Mouse (Mus musculus) mouse trophoblast stem cell (cell line): Measurements from ENCODE around the gene Gltp.

Experiments
- in situ Hi-C, 2 experiments: fragments of 300-500 bp; cut with MseI, MboI; formaldehyde crosslinking; loops; 2 replicates in 1 of 2; 3 replicates in 1 of 2; pipeline ENCODE4 v1.15.1; 2025

The Gltp gene

GRCm38 (mm10) chr5:114661029-114661428 is 29.8 kb downstream of the Gltp start:
- in situ Hi-C loops: no loop called here

DNA sequence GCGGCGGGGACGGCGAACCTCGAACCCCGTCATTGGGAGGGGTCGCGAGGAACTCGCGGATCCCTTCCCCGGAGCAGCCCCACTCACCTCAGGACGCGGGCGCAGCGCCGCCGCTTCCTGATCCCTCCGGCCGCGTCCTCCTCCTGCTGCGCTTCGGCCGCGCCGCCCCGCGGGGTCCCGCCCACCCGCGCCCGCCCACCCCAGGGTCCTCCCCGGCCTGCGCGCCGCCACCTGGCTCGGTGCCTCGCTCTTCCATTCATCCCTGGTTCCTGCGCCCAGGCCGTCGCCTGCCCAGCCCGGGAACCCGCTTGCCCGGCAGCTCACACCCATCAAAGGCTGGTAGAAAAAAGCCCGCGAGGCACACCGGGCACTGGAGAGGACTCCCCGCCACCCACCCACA is 32.5 kb downstream of the Gltp start, which contains the start of gene Trpv4:
Gene Trpv4, minus strand, starts transcription at position 167 of the 400 bp plus-strand sequence.
- in situ Hi-C loops: no loop called here

DNA sequence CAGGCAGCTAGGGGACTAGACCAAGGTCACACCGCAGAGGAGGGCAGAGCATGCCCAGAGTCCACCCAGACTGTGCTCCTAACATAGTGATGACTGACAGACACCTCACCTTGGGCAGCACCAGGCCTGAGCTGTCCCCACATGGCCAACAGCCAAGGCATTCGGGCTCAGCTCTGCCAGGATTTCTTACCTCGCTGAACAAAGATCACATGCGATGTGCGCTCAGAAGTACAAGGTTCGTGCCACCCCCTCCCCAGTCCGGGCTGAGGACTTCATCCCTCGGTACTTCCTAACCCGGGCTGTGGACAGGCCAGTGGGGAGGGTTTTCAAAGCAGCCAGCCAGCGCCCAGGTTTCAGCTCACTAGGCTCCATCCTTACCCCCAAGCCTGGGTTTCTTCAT is 33.4 kb downstream of the Gltp start:
- in situ Hi-C loops: no loop called here

DNA sequence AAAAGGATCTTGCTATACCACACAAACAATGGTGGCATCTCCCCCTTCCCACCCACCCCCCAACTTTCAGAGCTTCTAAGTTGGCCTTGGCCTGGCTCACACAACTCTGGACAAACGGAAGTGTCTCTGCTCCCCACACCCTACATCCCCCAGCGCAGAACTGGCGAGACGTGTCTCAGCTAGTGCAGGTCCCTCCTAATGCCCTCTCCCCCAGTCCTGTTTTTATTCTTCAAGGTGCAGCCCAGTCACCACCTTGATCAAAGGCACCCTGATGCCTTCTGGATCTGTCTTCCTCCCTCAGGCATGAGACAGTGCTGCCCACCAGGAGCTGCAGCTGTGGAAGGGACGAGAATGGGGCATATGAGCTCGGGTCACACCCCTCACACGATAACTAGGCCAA is 34.5 kb downstream of the Gltp start:
- in situ Hi-C loops: no loop called here

DNA sequence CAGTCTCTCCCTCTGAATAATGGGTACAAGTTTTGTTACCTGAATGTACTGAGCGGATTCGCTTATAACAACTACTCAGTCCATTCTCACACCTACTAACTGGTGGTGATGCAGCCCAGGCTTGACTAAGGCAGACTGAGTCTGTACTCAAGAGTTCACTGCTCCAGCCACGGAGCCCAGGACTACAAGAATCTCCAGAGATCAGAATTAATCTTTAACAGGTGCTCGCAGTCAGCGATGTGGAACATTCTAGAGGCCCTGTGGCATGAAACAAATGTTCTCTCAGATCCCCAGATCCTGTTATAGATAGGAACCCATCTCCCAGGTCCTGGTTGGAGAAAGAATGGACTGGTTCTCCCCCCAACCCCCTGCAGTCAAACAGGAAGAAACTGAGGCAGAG is 35.1 kb downstream of the Gltp start:
- in situ Hi-C loops: no loop called here

DNA sequence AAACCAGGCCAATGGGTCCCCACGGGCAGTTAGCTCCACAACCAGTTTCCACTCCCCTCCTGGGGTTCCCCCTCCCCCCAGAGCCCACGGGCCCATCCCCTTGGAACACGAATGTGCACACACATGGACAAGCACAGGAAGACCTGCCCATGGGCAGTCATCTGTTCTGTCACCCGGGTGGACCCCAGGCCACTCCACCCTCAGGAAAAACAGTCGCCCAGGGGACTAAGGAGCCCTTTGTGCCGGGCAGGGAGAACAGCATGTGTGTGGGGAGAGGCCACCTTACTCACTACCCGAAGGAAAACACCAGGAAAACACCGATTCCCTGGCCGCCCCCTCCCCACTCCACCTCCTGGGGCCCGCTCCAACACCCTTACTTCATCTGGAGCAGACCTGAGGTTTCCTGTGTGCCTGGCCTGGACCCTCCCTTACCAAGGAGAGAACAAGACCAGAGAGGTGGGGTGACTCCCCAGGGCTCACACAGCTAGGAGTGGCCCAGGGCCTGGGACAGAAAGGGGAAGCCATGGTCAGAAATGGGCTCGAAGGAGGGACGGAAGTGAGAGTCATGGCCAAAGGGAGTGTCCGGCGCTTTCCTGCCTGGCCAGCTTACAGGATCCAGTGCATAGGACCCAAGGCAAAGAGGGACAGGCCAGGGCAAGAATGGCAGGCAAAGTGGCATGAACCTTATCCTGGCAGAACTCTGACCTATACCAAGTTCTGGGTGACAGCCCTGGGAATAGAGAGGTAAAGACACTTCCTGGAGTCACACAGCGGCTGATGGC is 36.9 kb downstream of the Gltp start:
- in situ Hi-C loops: no loop called here

- in situ Hi-C loops: no loop called here
Observed at GRCm38 (mm10) chr5:114651449-114651848, 39.3 kb downstream of the Gltp start.

- in situ Hi-C loops: no loop called here
Observed at GRCm38 (mm10) chr5:114651002-114651401, 39.8 kb downstream of the Gltp start.

DNA sequence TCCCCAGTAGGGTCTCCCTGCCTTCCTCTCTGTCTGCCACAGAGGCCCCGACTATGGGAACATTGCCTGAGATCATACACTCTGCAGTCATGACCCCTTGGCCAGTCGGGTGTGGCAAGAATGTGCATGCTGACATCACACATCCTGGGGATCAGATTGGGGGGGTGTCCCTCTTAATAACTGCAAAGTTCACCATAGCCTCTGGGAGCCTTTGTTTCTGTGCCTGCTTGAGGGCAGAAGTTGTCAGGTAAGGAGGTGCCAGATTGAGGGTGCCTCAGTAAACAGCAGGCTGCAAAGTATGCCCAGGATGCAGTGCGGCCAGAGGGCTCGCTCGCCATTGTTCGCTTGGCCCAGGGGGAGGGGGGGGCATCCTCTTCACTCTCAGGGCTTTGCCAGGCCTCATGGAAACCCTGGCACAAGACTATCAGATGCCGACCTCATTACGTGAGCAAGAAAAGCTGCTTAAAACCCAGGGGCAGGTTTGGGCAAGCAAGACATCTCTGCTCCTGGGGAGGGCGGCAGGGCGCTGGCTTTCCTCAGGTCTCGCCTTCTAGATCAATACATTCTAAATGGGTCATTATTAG is 42.0 kb downstream of the Gltp start:
- in situ Hi-C loops: no loop called here

- in situ Hi-C loops: no loop called here
Observed at GRCm38 (mm10) chr5:114647211-114647974, 43.4 kb downstream of the Gltp start.

- in situ Hi-C loops: no loop called here
Observed at GRCm38 (mm10) chr5:114645916-114646315, 44.9 kb downstream of the Gltp start.

GRCm38 (mm10) chr5:114644918-114645317 is 45.9 kb downstream of the Gltp start:
- in situ Hi-C loops: no loop called here

DNA sequence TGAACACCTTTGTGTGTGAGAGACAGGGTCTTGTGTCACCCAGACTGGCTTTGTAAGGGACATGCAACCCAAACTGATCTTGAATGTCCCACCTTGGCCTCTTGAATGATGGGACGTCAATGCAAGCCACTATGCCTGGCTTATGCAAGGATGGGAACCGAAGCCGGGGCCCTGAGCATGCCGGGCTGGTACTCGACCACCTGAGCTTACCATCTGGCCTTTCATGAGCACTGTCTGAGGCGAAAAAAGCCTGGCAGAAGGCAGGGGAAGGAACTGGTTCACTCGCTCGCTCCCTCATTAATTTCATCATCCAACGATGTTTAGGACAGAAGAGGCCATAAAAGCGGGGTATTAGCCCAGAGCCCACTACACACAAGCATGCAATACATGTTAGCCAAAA is 50.0 kb downstream of the Gltp start:
- in situ Hi-C loops: no loop called here

DNA sequence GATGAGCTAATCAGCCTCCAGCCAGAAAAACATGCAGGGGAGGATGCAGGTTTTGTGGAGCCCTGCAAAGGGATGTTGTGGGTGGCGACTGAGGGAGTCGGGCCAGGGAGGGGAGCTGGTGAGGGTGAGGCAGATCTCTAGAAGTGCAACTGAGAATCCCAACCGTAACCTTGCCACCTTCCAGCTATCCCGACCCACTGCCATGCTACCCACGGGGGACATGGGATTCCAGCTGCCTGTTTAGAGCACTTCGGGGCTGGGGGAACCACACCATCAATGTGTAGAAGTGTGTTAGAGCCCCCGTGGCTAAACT is 51.2 kb downstream of the Gltp start:
- in situ Hi-C loops: no loop called here

- in situ Hi-C loops: no loop called here
Observed at GRCm38 (mm10) chr5:114638769-114639644, 51.8 kb downstream of the Gltp start.

- in situ Hi-C loops: no loop called here
Observed at GRCm38 (mm10) chr5:114636091-114636490, 54.7 kb downstream of the Gltp start.

DNA sequence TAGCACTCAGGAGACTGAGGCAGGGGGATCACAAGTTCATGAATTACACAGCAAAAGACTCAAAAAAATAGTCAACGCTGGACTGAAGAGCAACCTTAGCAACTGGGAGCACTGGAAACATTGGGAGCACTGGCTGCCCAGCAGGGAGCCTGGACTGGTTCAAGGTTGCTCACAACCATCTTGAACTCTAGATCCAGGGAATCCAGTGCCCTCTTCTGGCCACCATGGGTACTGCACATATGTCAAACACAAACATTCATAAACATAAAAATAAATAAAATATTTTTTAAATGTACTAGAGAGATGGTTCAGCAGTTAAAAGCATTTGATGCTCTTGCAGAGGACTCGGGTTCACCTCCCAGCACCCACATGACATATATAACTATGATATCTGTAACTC is 59.4 kb downstream of the Gltp start:
- in situ Hi-C loops: loop anchor here in 1 of 2 experiments (5.0 kb wide), 1 partner anchor 36 kb away; no protein-coding TSS in a partner anchor

DNA sequence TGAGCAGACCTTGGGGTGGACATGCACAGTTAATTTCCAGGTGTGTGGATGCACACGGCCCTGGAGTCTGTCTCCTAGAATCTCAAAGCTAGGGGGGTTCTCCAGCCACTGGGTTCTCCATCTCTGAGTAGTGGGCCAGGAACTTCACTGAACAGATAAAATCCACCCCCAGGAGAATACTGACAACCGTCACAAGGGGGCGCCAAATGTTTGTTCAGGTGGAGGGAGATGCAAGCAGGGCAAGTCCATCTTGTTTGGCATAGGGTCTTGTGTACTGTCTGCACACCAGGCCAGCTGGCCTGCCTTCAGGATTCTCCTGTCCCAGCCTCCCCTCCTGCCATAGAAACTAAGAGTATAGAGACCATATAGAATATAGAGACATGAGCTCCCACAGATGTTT is 65.2 kb downstream of the Gltp start:
- in situ Hi-C loops: no loop called here

- in situ Hi-C loops: no loop called here
Observed at GRCm38 (mm10) chr5:114620305-114620704, 70.5 kb downstream of the Gltp start.
